In genomic region chr6:45389034-45389433, GRCm38 (mm10) we compare ENCODE assay signal across 13 mouse cellular contexts.
DNase-seq lines count a peak whose midpoint lies in the region.
"Had no signal": no experiment of that assay in that cellular context is flagged by ENCODE, and none has a peak within 500 bp of the region (broad histone marks: within the 10 kb centered on the region; RNA-seq: fewer than 3 reads in every experiment).

No protein-coding gene starts in this region.

- DNase-seq in brain, adult 2 months (ENCODE audit: low read depth, low spot score), result peak; percentile 51
- DNase-seq in cerebellum, adult 18-20 months, result peak; percentile 22
- DNase-seq in cerebellum, adult 9-11 months, result peak; percentile 43
- DNase-seq in cerebellum, postnatal 36 days, result peak; percentile 23 to 28
- no peak for DNase-seq in embryo, embryonic 11 days
- no peak for DNase-seq in kidney, postnatal 10 days
- no peak for DNase-seq in thymus, postnatal 0 days (ENCODE audit: low spot score)
- no peak for DNase-seq in layer of hippocampus, postnatal 25 days (ENCODE audit: extremely low spot score in 1 of 2, low spot score in 1 of 2)
- DNase-seq: adrenal gland, postnatal 14 days; gastrocnemius, postnatal 10 days; heart, adult 18-20 months; heart, postnatal 10 days; heart, postnatal 4 days had no signal

Comparison
In these comparisons a context has a peak if more than half of its experiments do, and no peak if none do; other contexts are left out.
1. DNase-seq: peak in brain, adult 2 months (single experiment), cerebellum, adult 18-20 months (2 of 2), cerebellum, adult 9-11 months (single experiment) and cerebellum, postnatal 36 days (2 of 2); none in embryo, embryonic 11 days (single experiment), kidney, postnatal 10 days (single experiment), thymus, postnatal 0 days (single experiment) and layer of hippocampus, postnatal 25 days (0 of 2).